Mouse (Mus musculus): ENCODE measurements around the gene Myh7.
"Not testable (repeated sequence)": the region's sequence is repeated elsewhere in the genome, so short reads cannot be mapped to it uniquely, and the experiment has no call there.

The Myh7 gene

GRCm38 (mm10) chr14:54997297-54997696 lies 2.9 kb upstream of the Myh7 start:
- no peaks in the 10 kb centered on the region for H3K27me3 ChIP-seq (ENCODE audit: control insufficient read depth, insufficient read depth, low read length, poor library complexity, severe bottlenecking)
- H3K36me3 ChIP-seq (ENCODE audit: control insufficient read depth, insufficient read depth, low read length, poor library complexity, severe bottlenecking), result no peaks in the 10 kb centered on the region
- no peak for DNase-seq (ENCODE audit: low read depth, low spot score)

- no peak for DNase-seq (ENCODE audit: low read depth, low spot score)
- H3K27me3 ChIP-seq (ENCODE audit: control insufficient read depth, insufficient read depth, low read length, poor library complexity, severe bottlenecking), result no peaks in the 10 kb centered on the region
- H3K36me3 ChIP-seq (ENCODE audit: control insufficient read depth, insufficient read depth, low read length, poor library complexity, severe bottlenecking), result no peaks in the 10 kb centered on the region
Observed at GRCm38 (mm10) chr14:54996793-54997192, 2.4 kb upstream of the Myh7 start.

DNA sequence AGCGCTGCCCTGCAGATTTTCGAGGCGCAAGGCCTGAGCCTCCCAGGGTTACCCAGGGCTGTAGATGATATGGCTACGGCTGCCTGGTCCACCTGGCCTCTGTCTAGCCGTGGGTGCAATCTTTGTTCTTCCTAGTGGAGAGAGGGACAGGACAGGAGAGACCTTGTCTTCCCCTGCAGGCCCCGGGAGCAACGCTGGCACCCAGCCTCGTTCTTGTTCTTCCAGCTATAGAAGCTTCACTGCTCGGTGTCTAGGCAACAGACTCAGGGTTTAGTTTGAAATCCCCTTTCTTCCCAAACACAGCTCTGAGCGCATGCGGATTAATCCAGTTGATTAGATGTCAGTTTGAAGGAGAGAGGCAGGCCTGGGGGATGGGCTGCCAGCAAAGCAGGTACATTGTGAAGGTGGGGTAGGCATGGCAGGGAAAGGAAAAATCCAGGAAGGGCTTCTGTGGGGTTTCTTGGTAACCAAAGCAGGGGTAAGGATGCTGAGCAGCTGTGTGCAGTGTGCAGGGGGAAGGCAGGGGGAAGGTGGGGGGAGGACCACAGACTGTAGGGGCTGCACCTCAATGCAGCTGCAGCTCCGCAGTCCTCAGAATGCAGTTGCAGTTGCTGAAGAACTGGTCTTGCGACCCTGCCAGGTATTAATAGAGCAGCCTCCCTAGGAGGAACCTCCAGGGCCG lies 1.2 kb upstream of the Myh7 start:
- H3K27me3 ChIP-seq (ENCODE audit: control insufficient read depth, insufficient read depth, low read length, poor library complexity, severe bottlenecking), result no peaks in the 10 kb centered on the region
- no peaks in the 10 kb centered on the region for H3K36me3 ChIP-seq (ENCODE audit: control insufficient read depth, insufficient read depth, low read length, poor library complexity, severe bottlenecking)
- DNase-seq (ENCODE audit: low read depth, low spot score), result no peak

DNA sequence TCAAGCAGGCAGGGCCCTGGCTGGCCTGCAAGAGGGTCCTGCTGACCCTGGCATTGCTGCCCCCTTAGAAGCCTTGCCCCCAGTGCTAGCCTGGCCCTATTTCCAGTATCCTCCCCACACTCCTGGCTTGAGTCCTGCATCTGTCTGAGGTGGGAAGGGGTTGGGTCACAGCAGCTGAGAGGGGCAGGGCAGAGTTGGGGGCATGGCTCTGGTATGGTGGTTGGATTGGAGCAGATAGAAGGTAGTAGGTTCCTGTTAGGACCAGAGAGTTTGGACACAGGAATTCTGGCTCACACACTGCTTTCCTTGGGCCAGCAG lies 402 bp upstream of the Myh7 start:
- Histone ChIP-seq H3K27me3 (ENCODE audit: control insufficient read depth, insufficient read depth, low read length, poor library complexity, severe bottlenecking) (no peaks in the 10 kb centered on the region), H3K36me3 (ENCODE audit: control insufficient read depth, insufficient read depth, low read length, poor library complexity, severe bottlenecking) (no peaks in the 10 kb centered on the region)
- DNase-seq (ENCODE audit: low read depth, low spot score), result no peak

DNA sequence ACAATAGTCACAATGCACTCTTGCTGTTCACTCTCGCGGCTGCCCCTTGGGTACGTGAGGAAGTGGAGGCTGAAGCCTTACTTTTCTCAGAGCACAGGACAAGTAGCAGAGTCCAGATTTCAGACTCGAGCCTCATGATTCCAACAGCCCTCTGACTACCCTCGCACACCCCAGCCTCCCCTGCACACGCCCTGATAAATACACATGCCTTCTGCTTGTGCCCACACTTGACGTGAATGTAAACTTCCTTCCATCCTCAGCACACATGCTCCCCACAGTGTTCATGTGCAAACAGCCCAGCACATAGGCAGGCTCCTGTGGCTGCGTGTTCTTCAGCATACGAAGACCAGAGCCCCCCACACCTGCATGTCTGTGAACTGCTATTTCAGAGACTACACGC lies 790 bp downstream of the Myh7 start:
- DNase-seq (ENCODE audit: low read depth, low spot score), result no peak
- H3K36me3 ChIP-seq (ENCODE audit: control insufficient read depth, insufficient read depth, low read length, poor library complexity, severe bottlenecking), result no peaks in the 10 kb centered on the region
- H3K27me3 ChIP-seq (ENCODE audit: control insufficient read depth, insufficient read depth, low read length, poor library complexity, severe bottlenecking), result no peaks in the 10 kb centered on the region

DNA sequence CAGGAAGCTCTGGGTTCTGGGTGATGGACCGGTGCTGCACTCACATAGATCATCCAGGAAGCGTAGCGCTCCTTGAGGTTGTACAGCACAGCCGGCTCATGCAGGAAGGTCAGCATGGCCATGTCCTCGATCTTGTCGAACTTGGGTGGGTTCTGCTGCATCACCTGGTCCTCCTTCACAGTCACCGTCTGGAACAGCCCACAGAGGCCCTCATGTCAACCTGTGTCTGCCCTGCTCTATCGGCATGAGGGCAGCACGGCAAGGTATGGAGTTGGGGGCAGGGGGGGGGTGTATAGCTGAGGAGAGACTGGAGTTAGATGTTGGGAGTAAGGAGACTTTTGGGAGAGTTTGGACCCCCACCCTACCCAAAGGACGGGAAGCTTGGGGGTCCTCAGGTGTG lies 2.2 kb downstream of the Myh7 start:
- no peak for DNase-seq (ENCODE audit: low read depth, low spot score)
- Histone ChIP-seq H3K36me3 (ENCODE audit: control insufficient read depth, insufficient read depth, low read length, poor library complexity, severe bottlenecking) (no peaks in the 10 kb centered on the region), H3K27me3 (ENCODE audit: control insufficient read depth, insufficient read depth, low read length, poor library complexity, severe bottlenecking) (no peaks in the 10 kb centered on the region)

DNA sequence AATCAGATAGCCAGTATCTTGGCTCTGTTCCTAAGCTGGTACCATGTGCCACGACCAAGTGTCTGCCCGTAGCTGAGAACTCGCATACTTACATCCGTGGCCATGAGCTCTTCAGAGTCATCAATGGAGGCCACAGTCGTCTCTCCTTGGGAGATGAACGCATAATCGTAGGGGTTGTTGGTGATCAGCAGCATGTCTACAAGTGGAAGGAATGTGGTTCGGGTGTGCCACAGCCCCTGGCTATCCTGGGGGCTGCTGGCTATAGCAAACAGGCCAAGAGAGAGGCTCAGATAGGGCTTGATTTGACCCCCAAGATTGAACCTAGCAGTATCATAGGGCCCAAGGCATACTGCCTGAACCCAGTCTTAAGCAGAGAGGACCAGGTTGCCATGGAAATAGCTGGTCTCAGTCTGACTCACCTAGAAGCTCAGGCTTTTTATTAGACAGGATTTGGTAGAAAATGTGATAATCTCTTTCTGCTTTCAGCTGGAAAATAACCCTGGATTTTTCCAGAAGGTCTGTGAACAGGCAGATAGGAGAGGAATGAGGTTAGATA lies 4.5 kb downstream of the Myh7 start:
- DNase-seq (ENCODE audit: low read depth, low spot score), result no peak
- no peaks in the 10 kb centered on the region for H3K27me3 ChIP-seq (ENCODE audit: control insufficient read depth, insufficient read depth, low read length, poor library complexity, severe bottlenecking)
- H3K36me3 ChIP-seq (ENCODE audit: control insufficient read depth, insufficient read depth, low read length, poor library complexity, severe bottlenecking), result no peaks in the 10 kb centered on the region

GRCm38 (mm10) chr14:54988882-54989281 lies 5.5 kb downstream of the Myh7 start:
- Histone ChIP-seq H3K27me3 (ENCODE audit: control insufficient read depth, insufficient read depth, low read length, poor library complexity, severe bottlenecking) (no peaks in the 10 kb centered on the region), H3K36me3 (ENCODE audit: control insufficient read depth, insufficient read depth, low read length, poor library complexity, severe bottlenecking) (no peaks in the 10 kb centered on the region)
- no peak for DNase-seq (ENCODE audit: low read depth, low spot score)

DNA sequence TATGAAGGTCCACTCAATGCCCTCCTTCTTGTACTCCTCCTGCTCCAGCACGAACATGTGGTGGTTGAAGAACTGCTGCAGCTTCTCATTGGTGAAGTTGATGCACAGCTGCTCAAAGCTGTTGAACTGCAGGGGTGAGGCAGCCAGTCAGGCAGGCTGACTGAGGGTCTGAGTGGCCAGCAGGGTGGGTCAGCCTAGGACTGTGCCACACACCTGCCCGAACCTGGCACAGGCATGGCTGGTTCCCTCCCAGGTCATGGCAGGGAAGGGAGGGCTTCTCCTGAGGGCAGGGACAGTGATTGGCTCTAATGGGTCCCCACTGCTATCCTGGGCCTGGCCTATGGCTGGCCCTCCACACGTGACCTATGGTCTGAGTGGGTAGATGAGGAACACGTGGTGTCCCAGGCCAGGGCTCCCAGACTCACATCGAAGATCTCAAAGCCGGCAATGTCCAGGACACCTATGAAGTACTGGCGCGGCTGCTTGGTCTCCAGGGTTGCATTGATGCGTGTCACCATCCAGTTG lies 6.0 kb downstream of the Myh7 start:
- not testable (repeated sequence) for H3K36me3 ChIP-seq (ENCODE audit: control insufficient read depth, insufficient read depth, low read length, poor library complexity, severe bottlenecking); H3K27me3 ChIP-seq (ENCODE audit: control insufficient read depth, insufficient read depth, low read length, poor library complexity, severe bottlenecking); DNase-seq (ENCODE audit: low read depth, low spot score)

- H3K27me3 ChIP-seq (ENCODE audit: control insufficient read depth, insufficient read depth, low read length, poor library complexity, severe bottlenecking), result no peaks in the 10 kb centered on the region
- no peaks in the 10 kb centered on the region for H3K36me3 ChIP-seq (ENCODE audit: control insufficient read depth, insufficient read depth, low read length, poor library complexity, severe bottlenecking)
- DNase-seq (ENCODE audit: low read depth, low spot score), result no peak
Observed at GRCm38 (mm10) chr14:54981934-54982333, 12.5 kb downstream of the Myh7 start.

- H3K27me3 ChIP-seq (ENCODE audit: control insufficient read depth, insufficient read depth, low read length, poor library complexity, severe bottlenecking), result no peaks in the 10 kb centered on the region
- DNase-seq (ENCODE audit: low read depth, low spot score), result no peak
- no peaks in the 10 kb centered on the region for H3K36me3 ChIP-seq (ENCODE audit: control insufficient read depth, insufficient read depth, low read length, poor library complexity, severe bottlenecking)
Observed at GRCm38 (mm10) chr14:54978664-54979063, 15.8 kb downstream of the Myh7 start.

DNA sequence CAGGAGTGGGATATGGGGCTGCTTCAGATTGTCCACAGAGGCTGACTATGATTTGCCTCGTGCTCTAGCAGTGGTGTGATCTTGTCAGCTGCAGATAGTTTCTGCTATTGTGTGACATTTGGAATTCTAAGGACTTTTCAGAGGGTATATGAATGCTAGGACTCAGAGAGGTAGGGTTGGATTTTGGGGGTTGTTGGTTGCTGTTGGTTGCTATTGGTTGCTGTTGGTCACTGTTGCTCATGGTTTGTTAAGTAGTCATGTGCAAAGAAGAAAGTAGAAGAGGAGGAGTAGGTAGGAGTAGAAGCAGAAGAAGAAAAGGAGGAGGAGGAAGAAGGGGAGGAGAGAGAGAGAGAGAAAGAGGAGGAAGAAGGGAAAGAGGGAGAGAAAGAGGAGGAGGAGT lies 17.8 kb downstream of the Myh7 start, which contains the start of gene Gm17428:
Gm17428 (plus strand) TSS at position 301 of the 400 bp plus-strand sequence.
- no peaks in the 10 kb centered on the region for H3K36me3 ChIP-seq (ENCODE audit: control insufficient read depth, insufficient read depth, low read length, poor library complexity, severe bottlenecking)
- H3K27me3 ChIP-seq (ENCODE audit: control insufficient read depth, insufficient read depth, low read length, poor library complexity, severe bottlenecking), result no peaks in the 10 kb centered on the region
- DNase-seq (ENCODE audit: low read depth, low spot score), result no peak

- H3K27me3 ChIP-seq (ENCODE audit: control insufficient read depth, insufficient read depth, low read length, poor library complexity, severe bottlenecking), result no peaks in the 10 kb centered on the region
- no peak for DNase-seq (ENCODE audit: low read depth, low spot score)
- H3K36me3 ChIP-seq (ENCODE audit: control insufficient read depth, insufficient read depth, low read length, poor library complexity, severe bottlenecking), result no peaks in the 10 kb centered on the region
Observed at GRCm38 (mm10) chr14:54974068-54974791, 20.2 kb downstream of the Myh7 start.

DNA sequence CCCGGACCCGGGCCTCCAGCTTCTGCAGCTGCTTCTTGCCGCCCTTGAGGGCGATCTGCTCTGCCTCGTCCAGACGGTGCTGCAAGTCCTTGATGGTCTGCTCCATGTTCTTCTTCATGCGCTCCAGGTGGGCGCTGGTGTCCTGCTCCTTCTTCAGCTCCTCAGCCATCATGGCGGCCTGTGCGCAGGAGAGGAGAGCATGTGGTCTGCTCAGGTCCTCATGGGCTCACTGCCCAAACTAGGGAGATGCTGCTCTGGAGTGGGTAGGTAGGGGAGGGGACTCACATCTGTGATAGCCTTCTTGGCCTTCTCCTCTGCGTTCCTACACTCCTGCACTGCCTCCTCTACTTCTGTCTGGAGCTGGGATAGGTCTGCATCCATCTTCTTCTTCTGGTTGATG lies 21.6 kb downstream of the Myh7 start:
- not testable (repeated sequence) for DNase-seq (ENCODE audit: low read depth, low spot score); H3K27me3 ChIP-seq (ENCODE audit: control insufficient read depth, insufficient read depth, low read length, poor library complexity, severe bottlenecking); H3K36me3 ChIP-seq (ENCODE audit: control insufficient read depth, insufficient read depth, low read length, poor library complexity, severe bottlenecking)

- no peak for DNase-seq (ENCODE audit: low read depth, low spot score)
- Histone ChIP-seq H3K27me3 (ENCODE audit: control insufficient read depth, insufficient read depth, low read length, poor library complexity, severe bottlenecking) (no peaks in the 10 kb centered on the region), H3K36me3 (ENCODE audit: control insufficient read depth, insufficient read depth, low read length, poor library complexity, severe bottlenecking) (no peaks in the 10 kb centered on the region)
Observed at GRCm38 (mm10) chr14:54968344-54968743, 26.1 kb downstream of the Myh7 start.
